Mouse (Mus musculus): Measurements from ENCODE around the gene Gm29133.

Gm29133 gene

GRCm38 (mm10) chr3:75747897-75748296, at the start of gene Gm29133:
Gene Gm29133, plus strand, starts transcription at chr3:75748197.
- no peak for DNase-seq

GRCm38 (mm10) chr3:75699088-75699487, 48.9 kb upstream of the Gm29133 start:
- no peak for DNase-seq

GRCm38 (mm10) chr3:75701336-75701735, 46.7 kb upstream of the Gm29133 start:
- DNase-seq: no peak

GRCm38 (mm10) chr3:75706536-75706935, 41.5 kb upstream of the Gm29133 start:
- no peak for DNase-seq

- peak; percentile 45 to 47 for DNase-seq
These were observed 34.2 kb upstream of the Gm29133 start for GRCm38 (mm10) chr3:75713678-75714295.

- DNase-seq: peak in 1 of 2 experiments; percentile 28
These were observed 27.3 kb upstream of the Gm29133 start for GRCm38 (mm10) chr3:75720663-75721062.

- no peak for DNase-seq
These were observed 16.9 kb upstream of the Gm29133 start for GRCm38 (mm10) chr3:75730982-75731600.

- peak; percentile 48 to 49 for DNase-seq
These were observed 4.1 kb upstream of the Gm29133 start for GRCm38 (mm10) chr3:75743664-75744437.

GRCm38 (mm10) chr3:75745343-75745742, 2.7 kb upstream of the Gm29133 start:
- DNase-seq: no peak

- DNase-seq: no peak
These were observed 15.4 kb downstream of the Gm29133 start for GRCm38 (mm10) chr3:75763351-75763750.

- DNase-seq: no peak
These were observed 26.3 kb downstream of the Gm29133 start for GRCm38 (mm10) chr3:75774253-75774652.

- no peak for DNase-seq
These were observed 60.0 kb downstream of the Gm29133 start for GRCm38 (mm10) chr3:75808001-75808400.

- DNase-seq: no peak
These were observed 75.9 kb downstream of the Gm29133 start for GRCm38 (mm10) chr3:75823934-75824333.

GRCm38 (mm10) chr3:75824458-75824857, 76.5 kb downstream of the Gm29133 start:
- no peak for DNase-seq

- DNase-seq: peak in 1 of 2 experiments; percentile 13
These were observed 86.8 kb downstream of the Gm29133 start for GRCm38 (mm10) chr3:75834827-75835226.

GRCm38 (mm10) chr3:75835286-75835967, 87.4 kb downstream of the Gm29133 start:
- DNase-seq: peak; percentile 20 to 30

All from B cell, adult 2 months (primary cell).